In the genomic region with DNA sequence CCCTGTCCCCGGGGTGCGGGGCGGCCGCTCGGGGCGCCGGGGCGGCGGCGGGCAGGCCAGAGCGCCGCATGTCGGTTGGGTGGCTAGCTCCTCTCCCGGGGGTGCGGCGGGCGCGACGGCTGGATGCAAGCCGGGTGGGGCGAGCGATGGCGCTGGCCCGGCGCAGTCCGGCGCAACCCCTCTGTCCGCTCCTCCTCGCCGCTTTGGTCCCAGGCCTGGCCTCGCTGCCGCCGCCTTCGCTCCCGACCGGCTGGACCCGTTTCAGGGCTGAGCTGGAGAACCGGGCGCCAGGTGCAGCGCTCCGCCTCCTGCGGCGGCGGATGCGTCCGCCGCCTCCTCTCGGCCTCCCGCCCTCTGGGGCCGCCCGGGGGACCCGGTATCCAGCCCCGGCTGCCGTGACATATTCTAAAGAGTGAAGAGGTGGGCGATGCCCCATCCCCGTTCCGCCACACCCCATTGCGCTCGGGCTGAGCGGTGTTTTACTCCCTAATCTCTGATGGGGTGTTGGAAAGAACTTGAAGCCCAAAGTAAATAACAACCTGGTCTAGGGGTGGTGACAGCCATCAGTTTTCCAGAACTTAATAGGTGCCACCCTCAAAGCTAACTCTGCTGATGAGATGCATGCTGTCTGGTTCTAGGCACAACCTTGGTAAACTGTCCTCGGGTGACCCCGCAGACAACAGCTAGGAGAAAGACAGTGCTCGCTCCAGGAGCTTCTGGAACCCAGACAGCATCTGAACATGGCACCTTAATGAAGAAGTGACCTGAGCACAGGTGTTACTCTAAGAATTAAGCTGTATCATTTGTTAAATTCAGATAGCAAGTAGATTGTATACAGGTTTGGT, we compare ENCODE assay signal across 8 mouse cellular contexts. TPM values are rescaled to one million over a fixed set of nuclear protein-coding genes. Genes with fewer than 3 reads are reported as not detected.
DNase-seq lines count a peak whose midpoint lies in the region; ATAC-seq lines count a peak whose summit lies in the region.

A gene (minus strand): TSS at position 407 of the 845 bp plus-strand sequence.

- WGBS in hindbrain, embryonic 16.5 days, result 2% methylated on average over 28 of the region's 63 CpGs
- WGBS in macrophage (ENCODE audit: missing documents), result 6% methylated on average over 49 of the region's 63 CpGs

- H3K36me3 ChIP-seq in hindbrain, embryonic 16.5 days (ENCODE audit: control insufficient read depth, insufficient read depth, low read length), result no peaks in the 10 kb centered on the region
- no peaks in the 10 kb centered on the region for H3K36me3 ChIP-seq in macrophage (ENCODE audit: inconsistent target)

- peak; percentile 74 for ATAC-seq in hindbrain, embryonic 16.5 days

- H3K9me3 ChIP-seq in hindbrain, embryonic 16.5 days (ENCODE audit: control insufficient read depth, low read length), result no peaks in the 10 kb centered on the region

- no peaks in the 10 kb centered on the region for H3K27me3 ChIP-seq in hindbrain, embryonic 16.5 days (replicated peaks; ENCODE audit: control insufficient read depth, insufficient read depth, low read length)

- H3K4me3 ChIP-seq in hindbrain, embryonic 16.5 days (ENCODE audit: low read length), result peak within 1 kb of the TSS; percentile 96
- H3K4me3 ChIP-seq in macrophage (ENCODE audit: inconsistent target), result peak within 1 kb of the TSS; percentile 49

- peaks cover 14% of the 10 kb centered on the region for H3K4me1 ChIP-seq in hindbrain, embryonic 16.5 days (ENCODE audit: control insufficient read depth, insufficient read depth, low read depth, low read length)

- H3K4me2 ChIP-seq in hindbrain, embryonic 16.5 days (ENCODE audit: low read length), result peak within 1 kb of the TSS; percentile 85

- H3K27ac ChIP-seq in hindbrain, embryonic 16.5 days (ENCODE audit: low read depth, low read length), result peak within 1 kb of the TSS; percentile 97
- H3K27ac ChIP-seq in macrophage, result no peak within 1 kb of the TSS

- DNase-seq in R1 (ENCODE audit: low read depth, low spot score), result peak; percentile 25
- peak; percentile 89 to 90 for DNase-seq in cerebellum, postnatal 25 days
- peak; percentile 60 for DNase-seq in gastrocnemius, postnatal 10 days
- DNase-seq in left cerebral cortex, adult 8-10 months (ENCODE audit: low spot score in 2 of 2), result peak; percentile 29 to 33
- peak; percentile 20 for DNase-seq in retina, postnatal 7 days (ENCODE audit: low read depth, low spot score)
- DNase-seq in urinary bladder, adult 2 months (ENCODE audit: low spot score), result peak; percentile 67

- H3K9ac ChIP-seq in hindbrain, embryonic 16.5 days (ENCODE audit: low read depth, low read length), result peak within 1 kb of the TSS; percentile 98

- peaks cover 31% of the 10 kb centered on the region for H3K79me2 ChIP-seq in macrophage (ENCODE audit: inconsistent target)

RNA-seq across cellular contexts. Expression of the gene that starts here (rescaled TPM):
- 1 to 10 TPM; 5.6 to 6.7 TPM for total RNA-seq in gastrocnemius, postnatal 10 days (2021)
- 11.7 and 12.6 TPM in 2 replicates for polyA plus RNA-seq in hindbrain, embryonic 16.5 days (2015; fragmentation: Nextera tagmentation; extraction: Ambion mirVana)
- total RNA-seq in left cerebral cortex, adult 8-10 months (2022), result 10 to 100 TPM; 83.2 to 91.7 (median 85.4) TPM
- total RNA-seq in macrophage (2018; cell fraction: chromatin; rRNA removed), result 10 to 100 TPM in 18 of 26 experiments, 1 to 10 TPM in 8; 3.7 to 32.7 (median 11.6) TPM
- 10 to 100 TPM; 10.9 to 39.5 (median 20.8) TPM for total RNA-seq in macrophage (2018; cell fraction: cytosol; rRNA removed)
- 10 to 100 TPM; 11.8 to 57.1 (median 25.0) TPM for total RNA-seq in macrophage (2018; cell fraction: nucleus; rRNA removed)
- 21.9 to 30.0 TPM (median 28.6 TPM) in 3 replicates for polyA plus RNA-seq in macrophage (2018)
- 15.9 and 23.1 TPM in 2 replicates for polyA plus RNA-seq in urinary bladder, adult 2 months (2012; rRNA removed)

Comparison
In these comparisons a context has a peak if more than half of its experiments do, and no peak if none do; other contexts are left out.
1. RNA of the gene that starts here (total RNA-seq): 83.2 to 91.7 TPM in left cerebral cortex, adult 8-10 months; 5.6 to 6.7 TPM in gastrocnemius, postnatal 10 days; every median in the first group is over 10 times any median in the second.
2. DNase-seq: peak in every context shown above with its lines; median percentile 90 in cerebellum, postnatal 25 days; 67 in urinary bladder, adult 2 months; 60 in gastrocnemius, postnatal 10 days; 31 in left cerebral cortex, adult 8-10 months; 25 in R1; 20 in retina, postnatal 7 days.